Mouse (Mus musculus) MEL (cell line): ENCODE measurements around the gene Ttll4. TPM values are rescaled to one million over a fixed set of nuclear protein-coding genes. Genes with fewer than 3 reads are reported as not detected.

Experiments used
- DNase-seq: peaks from one replicate; pipeline ENCODE4 v3.0.0; 2011; ENCODE audit warnings: low read depth, low spot score
- H3K27ac ChIP-seq: 2 replicates; pipeline ENCODE4 v1.5.1; 2012; ENCODE audit warnings: low read depth, mild to moderate bottlenecking, control low read depth, low read length, moderate library complexity; ENCODE audit not compliant: control insufficient read depth
- H3K27me3 ChIP-seq, 2 experiments: fragments of 150-350 bp in 1 of 2; sonication (generic) in 1 of 2; 2 replicates each; pipeline ENCODE4 v1.6.1; 2012; ENCODE audit warnings: low read length in 2 of 2, mild to moderate bottlenecking in 2 of 2, improper control_type of control experiment in 1 of 2, moderate library complexity in 1 of 2; ENCODE audit not compliant: insufficient read depth in 2 of 2, control insufficient read depth in 1 of 2
- H3K36me3 ChIP-seq, 2 experiments: 2 replicates each; pipeline ENCODE4 v1.6.1; 2012 to 2014; ENCODE audit warnings: low read length in 2 of 2, improper control_type of control experiment in 1 of 2, inconsistent platforms in 1 of 2, mild to moderate bottlenecking in 1 of 2; ENCODE audit not compliant: insufficient read depth in 2 of 2, control insufficient read depth in 1 of 2
- H3K4me1 ChIP-seq, 2 experiments: fragments of 150-350 bp in 1 of 2; sonication (generic) in 1 of 2; 2 replicates each; pipeline ENCODE4 v1.6.1; 2012; ENCODE audit warnings: low read length in 2 of 2, improper control_type of control experiment in 1 of 2, mild to moderate bottlenecking in 1 of 2; ENCODE audit not compliant: insufficient read depth in 2 of 2, control insufficient read depth in 1 of 2
- H3K4me3 ChIP-seq, 2 experiments: fragments of 150-350 bp in 1 of 2; sonication (generic) in 1 of 2; 2 replicates each; pipeline ENCODE4 v1.5.1; 2012; ENCODE audit warnings: low read depth in 2 of 2, low read length in 2 of 2, mild to moderate bottlenecking in 2 of 2, moderate library complexity in 2 of 2, control low read depth in 1 of 2, improper control_type of control experiment in 1 of 2; ENCODE audit not compliant: control insufficient read depth in 1 of 2, insufficient read depth in 1 of 2
- H3K79me2 ChIP-seq: 2 replicates; pipeline ENCODE4 v1.6.1; 2012; ENCODE audit warnings: mild to moderate bottlenecking, low read length, moderate library complexity; ENCODE audit not compliant: control insufficient read depth, poor library complexity, insufficient read depth
- H3K9ac ChIP-seq: 2 replicates; pipeline ENCODE4 v1.6.1; 2012; ENCODE audit warnings: low read depth, mild to moderate bottlenecking, control low read depth, low read length, moderate library complexity; ENCODE audit not compliant: control insufficient read depth, poor library complexity, severe bottlenecking
- H3K9me3 ChIP-seq: fragments of 150-350 bp; sonication (generic); replicated peaks from 2 replicates; pipeline ENCODE4 v1.6.1; 2012; ENCODE audit warnings: mild to moderate bottlenecking, low read length, improper control_type of control experiment, moderate library complexity; ENCODE audit not compliant: insufficient read depth
- CHD2 ChIP-seq: IDR thresholded peaks from 2 replicates; pipeline ENCODE4 v1.6.1; 2011; ENCODE audit warnings: low read length, improper control_type of control experiment
- CTCF ChIP-seq, 3 experiments: IDR thresholded peaks in 2 of 3; conservative IDR thresholded peaks in 1 of 3; 2 replicates each; pipeline ENCODE4 v1.5.1; 2011 to 2012; ENCODE audit warnings: low read length in 3 of 3, low read depth in 2 of 3, mild to moderate bottlenecking in 2 of 3, improper control_type of control experiment in 1 of 3, inconsistent platforms in 1 of 3, mixed read lengths in 1 of 3, moderate library complexity in 1 of 3; ENCODE audit not compliant: control insufficient read depth in 1 of 3, insufficient read depth in 1 of 3, poor library complexity in 1 of 3, severe bottlenecking in 1 of 3
- ELF1 ChIP-seq: IDR thresholded peaks from 2 replicates; pipeline ENCODE4 v1.6.1; 2014; ENCODE audit warnings: low read depth, mild to moderate bottlenecking, inconsistent platforms, low read length, improper control_type of control experiment, moderate library complexity
- EP300 ChIP-seq, 2 experiments: IDR thresholded peaks; 2 replicates each; pipeline ENCODE4 v1.6.1; 2011; ENCODE audit warnings: improper control_type of control experiment in 2 of 2, low read length in 2 of 2, low read depth in 1 of 2, mild to moderate bottlenecking in 1 of 2
- MAX ChIP-seq: IDR thresholded peaks from 2 replicates; pipeline ENCODE4 v1.6.1; 2011; ENCODE audit warnings: low read length, improper control_type of control experiment
- MEF2A ChIP-seq: IDR thresholded peaks from 2 replicates; pipeline ENCODE4 v1.6.1; 2014; ENCODE audit warnings: low read depth, mild to moderate bottlenecking, inconsistent platforms, low read length, improper control_type of control experiment; ENCODE audit not compliant: poor library complexity, insufficient replicate concordance, severe bottlenecking; ENCODE audit errors: extremely low read depth
- MYB ChIP-seq: IDR thresholded peaks from 2 replicates; pipeline ENCODE4 v1.6.1; 2011; ENCODE audit warnings: mild to moderate bottlenecking, low read depth, low read length, improper control_type of control experiment
- MYC ChIP-seq: IDR thresholded peaks from 2 replicates; pipeline ENCODE4 v1.6.1; 2011; ENCODE audit warnings: low read depth, mild to moderate bottlenecking, low read length, improper control_type of control experiment, moderate library complexity
- NELFE ChIP-seq: IDR thresholded peaks from 2 replicates; pipeline ENCODE4 v1.6.1; 2011; ENCODE audit warnings: low read depth, low read length, improper control_type of control experiment
- NRF1 ChIP-seq: IDR thresholded peaks from 2 replicates; pipeline ENCODE4 v1.6.1; 2014; ENCODE audit warnings: low read depth, mild to moderate bottlenecking, inconsistent platforms, low read length, improper control_type of control experiment, moderate library complexity; ENCODE audit not compliant: poor library complexity, insufficient read depth, severe bottlenecking
- POLR2A ChIP-seq, 2 experiments: IDR thresholded peaks; 2 replicates each; pipeline ENCODE4 v1.6.1; 2011 to 2012; ENCODE audit warnings: low read length in 2 of 2, mild to moderate bottlenecking in 2 of 2, control low read depth in 1 of 2, improper control_type of control experiment in 1 of 2, low read depth in 1 of 2, moderate library complexity in 1 of 2; ENCODE audit not compliant: control insufficient read depth in 1 of 2, insufficient read depth in 1 of 2, poor library complexity in 1 of 2
- POLR2AphosphoS2 ChIP-seq: IDR thresholded peaks from 2 replicates; pipeline ENCODE4 v1.6.1; 2011; ENCODE audit warnings: low read length, improper control_type of control experiment
- POLR2AphosphoS5 ChIP-seq: IDR thresholded peaks from 2 replicates; pipeline ENCODE4 v1.6.1; 2012; ENCODE audit warnings: low read depth, borderline replicate concordance, mild to moderate bottlenecking, inconsistent platforms, low read length, moderate library complexity, mixed read lengths
- SIN3A ChIP-seq: IDR thresholded peaks from 2 replicates; pipeline ENCODE4 v1.6.1; 2012; ENCODE audit warnings: low read length, improper control_type of control experiment, inconsistent platforms
- TAL1 ChIP-seq: IDR thresholded peaks from 2 replicates; pipeline ENCODE4 v1.6.1; 2012; ENCODE audit warnings: mild to moderate bottlenecking, inconsistent platforms, low read length, moderate library complexity, mixed read lengths
- TBP ChIP-seq: IDR thresholded peaks from 2 replicates; pipeline ENCODE4 v1.8.0; 2011; ENCODE audit warnings: low read depth, low read length, improper control_type of control experiment
- TCF12 ChIP-seq: IDR thresholded peaks from 2 replicates; pipeline ENCODE4 v1.6.1; 2014; ENCODE audit warnings: low read depth, mild to moderate bottlenecking, inconsistent platforms, low read length, improper control_type of control experiment, moderate library complexity
- USF2 ChIP-seq, 2 experiments: IDR thresholded peaks; 2 replicates each; pipeline ENCODE4 v1.6.1; 2011 to 2012; ENCODE audit warnings: improper control_type of control experiment in 2 of 2, low read length in 2 of 2, borderline replicate concordance in 1 of 2, inconsistent platforms in 1 of 2, low read depth in 1 of 2, mild to moderate bottlenecking in 1 of 2; ENCODE audit not compliant: insufficient read depth in 1 of 2
- ZC3H11A ChIP-seq: IDR thresholded peaks from 2 replicates; pipeline ENCODE4 v1.6.1; 2012; ENCODE audit warnings: low read depth, mild to moderate bottlenecking, inconsistent platforms, low read length, improper control_type of control experiment
- ZKSCAN1 ChIP-seq: IDR thresholded peaks from 2 replicates; pipeline ENCODE4 v1.6.1; 2012; ENCODE audit warnings: low read depth, mild to moderate bottlenecking, inconsistent platforms, low read length, improper control_type of control experiment, moderate library complexity
- ZNF384 ChIP-seq: IDR thresholded peaks from 2 replicates; pipeline ENCODE4 v1.6.1; 2012; ENCODE audit warnings: low read depth, mild to moderate bottlenecking, inconsistent platforms, low read length, improper control_type of control experiment
- polyA plus RNA-seq, 2 experiments: library from polyadenylated mRNA; stranded (reverse) in 1 of 2; unstranded in 1 of 2; fragments of >175 nt in 1 of 2; fragments of >200 nt in 1 of 2; gene quantifications; 2 replicates each; pipeline versions ENCODE4 v1.2.1 to v1.2.4; 2012; ENCODE audit warnings: low replicate concordance in 2 of 2, low read depth in 1 of 2; ENCODE audit not compliant: insufficient read length in 2 of 2, insufficient read depth in 1 of 2, missing spikeins in 1 of 2
- total RNA-seq: library from RNA; depleted of rRNA; stranded (reverse); fragments of 300-350 nt; gene quantifications from 2 replicates; pipeline ENCODE4 v1.2.3, GENCODE M21; 2012

Ttll4 gene
- total and polyA plus RNA-seq, 3 experiments: 27.8 to 85.9 TPM; not detected in 1

DNA sequence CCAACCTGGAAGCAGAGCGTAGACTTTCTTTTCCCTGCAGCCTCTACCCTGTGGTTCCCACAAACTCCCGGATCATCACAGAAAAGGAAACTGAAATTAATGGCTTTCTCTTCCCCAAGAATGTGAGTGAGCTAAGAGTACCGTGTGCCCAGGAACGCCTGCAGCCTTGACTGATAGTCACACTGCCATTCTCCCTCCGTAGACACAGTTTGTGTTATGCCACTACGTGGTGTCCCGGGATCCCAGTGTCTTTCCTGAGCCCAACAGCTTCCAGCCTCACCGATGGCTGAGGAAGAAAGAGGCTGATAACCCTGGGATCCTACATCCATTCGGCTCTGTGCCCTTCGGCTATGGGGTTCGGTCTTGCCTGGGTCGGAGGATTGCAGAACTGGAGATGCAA lies 75.4 kb downstream of the Ttll4 start:
- Histone ChIP-seq H3K4me3 (no peak overlapping the region), H3K9me3 (no peaks in the 10 kb centered on the region), H3K36me3 (no peaks in the 10 kb centered on the region), H3K79me2 (no peaks in the 10 kb centered on the region), H3K9ac (no peak overlapping the region), H3K27ac (no peak overlapping the region), H3K27me3 (peaks cover 0 to 10% of the 10 kb centered on the region in 2 experiments; a peak in 3 of 4 replicates), H3K4me1 (no peaks in the 10 kb centered on the region)
- DNase-seq: no peak
- TF ChIP-seq TCF12 (no peak), TBP (no peak), ZKSCAN1 (no peak), POLR2AphosphoS5 (no peak), ZNF384 (no peak), MAX (no peak), EP300 (IDR thresholded peaks at IDR 0.05; ENCODE audit: low read depth in 1 of 2, low read length in 2 of 2) (no peak), NRF1 (no peak)

DNA sequence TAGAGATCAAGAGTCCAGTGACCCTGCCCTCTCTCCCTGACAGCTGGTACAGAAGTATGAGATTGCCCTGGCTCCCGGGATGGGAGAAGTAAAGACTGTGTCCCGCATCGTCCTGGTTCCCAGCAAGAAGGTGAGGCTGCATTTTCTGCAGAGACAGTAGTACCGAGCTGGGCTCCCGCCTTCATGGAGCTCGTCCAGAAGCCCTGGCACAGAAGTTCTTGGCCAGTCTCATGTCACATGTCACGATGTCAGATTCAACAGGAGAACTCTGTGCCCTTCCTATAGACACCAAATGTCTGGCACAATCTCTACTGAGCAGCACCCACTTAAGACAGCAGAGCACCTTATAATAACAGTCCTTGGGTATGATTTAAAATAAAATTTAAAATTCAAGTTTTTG lies 76.0 kb downstream of the Ttll4 start:
- Histone ChIP-seq H3K27me3 (peaks cover 0 to 10% of the 10 kb centered on the region in 2 experiments; a peak in 3 of 4 replicates), H3K4me1 (no peaks in the 10 kb centered on the region), H3K9ac (no peak overlapping the region), H3K79me2 (no peaks in the 10 kb centered on the region), H3K4me3 (no peak overlapping the region), H3K27ac (no peak overlapping the region), H3K9me3 (no peaks in the 10 kb centered on the region), H3K36me3 (no peaks in the 10 kb centered on the region)
- no peak for DNase-seq
- no peak for TF ChIP-seq ZC3H11A
- TF ChIP-seq CTCF (IDR thresholded peaks at IDR 0.05 in 2 of 3, conservative IDR thresholded peaks at IDR 0.05 in 1 of 3; ENCODE audit: control insufficient read depth in 1 of 3, insufficient read depth in 1 of 3, low read depth in 2 of 3, low read length in 3 of 3, poor library complexity in 1 of 3, severe bottlenecking in 1 of 3): no peak
- no peak for TF ChIP-seq MAX
- no peak for TF ChIP-seq SIN3A

GRCm38 (mm10) chr1:74740846-74741245 lies 79.3 kb downstream of the Ttll4 start:
- H3K9ac ChIP-seq: no peak overlapping the region
- no peaks in the 10 kb centered on the region for H3K4me1 ChIP-seq
- peaks cover 0 to 17% of the 10 kb centered on the region in 2 experiments for H3K27me3 ChIP-seq

More at GRCm38 (mm10) chr1:74740846-74741245, 79.3 kb downstream of the Ttll4 start:
- TF ChIP-seq USF2 (IDR thresholded peaks at IDR 0.05; ENCODE audit: borderline replicate concordance in 1 of 2, insufficient read depth in 1 of 2, low read depth in 1 of 2, low read length in 2 of 2) (no peak), MEF2A (no peak), CTCF (IDR thresholded peaks at IDR 0.05 in 2 of 3, conservative IDR thresholded peaks at IDR 0.05 in 1 of 3; ENCODE audit: control insufficient read depth in 1 of 3, insufficient read depth in 1 of 3, low read depth in 2 of 3, low read length in 3 of 3, poor library complexity in 1 of 3, severe bottlenecking in 1 of 3) (no peak), TAL1 (no peak), TBP (no peak), NELFE (no peak), CHD2 (no peak), POLR2AphosphoS2 (no peak), NRF1 (no peak), POLR2A (IDR thresholded peaks at IDR 0.05; ENCODE audit: control insufficient read depth in 1 of 2, insufficient read depth in 1 of 2, low read depth in 1 of 2, low read length in 2 of 2, poor library complexity in 1 of 2) (no peak), MYC (no peak), ZKSCAN1 (no peak), ELF1 (no peak), ZC3H11A (no peak), MYB (no peak), EP300 (IDR thresholded peaks at IDR 0.05; ENCODE audit: low read depth in 1 of 2, low read length in 2 of 2) (no peak)
- Histone ChIP-seq H3K9me3 (no peaks in the 10 kb centered on the region), H3K4me3 (no peak overlapping the region), H3K36me3 (no peaks in the 10 kb centered on the region), H3K27ac (no peak overlapping the region), H3K79me2 (no peaks in the 10 kb centered on the region)
- no peak for DNase-seq
